Mouse (Mus musculus): ENCODE results near the gene Tmem126b. TPM values are rescaled to one million over a fixed set of nuclear protein-coding genes. Genes with fewer than 3 reads are reported as not detected.
A peak's percentile ranks its signal among the peaks of the same experiment; 100 is the strongest.

Tmem126b gene
- polyA plus RNA-seq, 1 experiment from 2014 or later, result 45.0 TPM

- Histone ChIP-seq H3K27ac (replicated peaks; ENCODE audit: low read depth, low read length) (no peak overlapping the region), H3K4me2 (ENCODE audit: low read length) (no peak overlapping the region), H3K9ac (replicated peaks; ENCODE audit: low read length) (no peak overlapping the region), H3K4me3 (replicated peaks; ENCODE audit: low read depth, low read length) (no peak overlapping the region), H3K27me3 (ENCODE audit: control insufficient read depth, insufficient read depth, low read length) (no peaks in the 10 kb centered on the region), H3K4me1 (ENCODE audit: control insufficient read depth, insufficient read depth, low read length) (peaks cover 11% of the 10 kb centered on the region), H3K9me3 (ENCODE audit: control insufficient read depth, low read length) (no peaks in the 10 kb centered on the region), H3K36me3 (ENCODE audit: control insufficient read depth, insufficient read depth, low read length) (no peaks in the 10 kb centered on the region)
- ATAC-seq (ENCODE audit: low FRiP score, low TSS enrichment) (no peak), DNase-seq (no peak)
- 68% methylated on average over 10 of the region's 10 CpGs for WGBS
Measured at GRCm38 (mm10) chr7:90460330-90460729, 15.5 kb downstream of the Tmem126b start.

- ATAC-seq (ENCODE audit: low FRiP score, low TSS enrichment), result peak; percentile 78
Measured at GRCm38 (mm10) chr7:90457517-90457916, 18.3 kb downstream of the Tmem126b start.

GRCm38 (mm10) chr7:90456845-90457468 is 18.8 kb downstream of the Tmem126b start, which contains the start of gene Tmem126a:
Tmem126a (minus strand) TSS chr7:90457229.
- Histone ChIP-seq H3K9ac (replicated peaks; ENCODE audit: low read length) (peak within 1 kb of the TSS; percentile 79), H3K4me1 (ENCODE audit: control insufficient read depth, insufficient read depth, low read length) (peaks cover 11% of the 10 kb centered on the region), H3K36me3 (ENCODE audit: control insufficient read depth, insufficient read depth, low read length) (peaks cover 26% of the 10 kb centered on the region), H3K4me2 (ENCODE audit: low read length) (peak within 1 kb of the TSS; percentile 72), H3K9me3 (ENCODE audit: control insufficient read depth, low read length) (no peaks in the 10 kb centered on the region), H3K27me3 (ENCODE audit: control insufficient read depth, insufficient read depth, low read length) (no peaks in the 10 kb centered on the region), H3K27ac (replicated peaks; ENCODE audit: low read depth, low read length) (peak within 1 kb of the TSS; percentile 89), H3K4me3 (replicated peaks; ENCODE audit: low read depth, low read length) (peak within 1 kb of the TSS; percentile 75)
- under 1% methylated on average over 41 of the region's 41 CpGs for WGBS
- ATAC-seq (ENCODE audit: low FRiP score, low TSS enrichment), result peak; percentile 97
- DNase-seq, result peak; percentile 93

More at GRCm38 (mm10) chr7:90457517-90457916, 18.3 kb downstream of the Tmem126b start:
- WGBS, result 13% methylated on average over 10 of the region's 10 CpGs
- no peaks in the 10 kb centered on the region for H3K9me3 ChIP-seq (ENCODE audit: control insufficient read depth, low read length)
- peak; percentile 74 for DNase-seq
- no peaks in the 10 kb centered on the region for H3K27me3 ChIP-seq (ENCODE audit: control insufficient read depth, insufficient read depth, low read length)
- peak overlapping the region; percentile 89 for H3K27ac ChIP-seq (replicated peaks; ENCODE audit: low read depth, low read length)
- peaks cover 22% of the 10 kb centered on the region for H3K36me3 ChIP-seq (ENCODE audit: control insufficient read depth, insufficient read depth, low read length)
- H3K9ac ChIP-seq (replicated peaks; ENCODE audit: low read length), result peak overlapping the region; percentile 79
- peak overlapping the region; percentile 72 for H3K4me2 ChIP-seq (ENCODE audit: low read length)
- peaks cover 11% of the 10 kb centered on the region for H3K4me1 ChIP-seq (ENCODE audit: control insufficient read depth, insufficient read depth, low read length)
- peak overlapping the region; percentile 75 for H3K4me3 ChIP-seq (replicated peaks; ENCODE audit: low read depth, low read length)

- peaks cover 33% of the 10 kb centered on the region for H3K36me3 ChIP-seq (ENCODE audit: control insufficient read depth, insufficient read depth, low read length)
- no peaks in the 10 kb centered on the region for H3K9me3 ChIP-seq (ENCODE audit: control insufficient read depth, low read length)
- H3K9ac ChIP-seq (replicated peaks; ENCODE audit: low read length), result peak overlapping the region; percentile 79
- ATAC-seq (ENCODE audit: low FRiP score, low TSS enrichment) (no peak), DNase-seq (peak; percentile 11)
- H3K4me1 ChIP-seq (ENCODE audit: control insufficient read depth, insufficient read depth, low read length), result peaks cover 11% of the 10 kb centered on the region
- no peaks in the 10 kb centered on the region for H3K27me3 ChIP-seq (ENCODE audit: control insufficient read depth, insufficient read depth, low read length)
- 40% methylated on average over 7 of the region's 7 CpGs for WGBS
- peak overlapping the region; percentile 75 for H3K4me3 ChIP-seq (replicated peaks; ENCODE audit: low read depth, low read length)
- peak overlapping the region; percentile 72 for H3K4me2 ChIP-seq (ENCODE audit: low read length)
- H3K27ac ChIP-seq (replicated peaks; ENCODE audit: low read depth, low read length), result peak overlapping the region; percentile 89
Measured at GRCm38 (mm10) chr7:90456149-90456844, 19.5 kb downstream of the Tmem126b start.

- peaks cover 17% of the 10 kb centered on the region for H3K36me3 ChIP-seq (ENCODE audit: control insufficient read depth, insufficient read depth, low read length)
- H3K27ac ChIP-seq (replicated peaks; ENCODE audit: low read depth, low read length), result no peak overlapping the region
- H3K4me2 ChIP-seq (ENCODE audit: low read length), result peak overlapping the region; percentile 93
- ATAC-seq (ENCODE audit: low FRiP score, low TSS enrichment) (no peak), DNase-seq (peak; percentile 43)
- peak overlapping the region; percentile 96 for H3K4me3 ChIP-seq (replicated peaks; ENCODE audit: low read depth, low read length)
- H3K4me1 ChIP-seq (ENCODE audit: control insufficient read depth, insufficient read depth, low read length), result peaks cover 7% of the 10 kb centered on the region; the same call in 1 of the 2 replicates
- 1% methylated on average over 6 of the region's 6 CpGs for WGBS
- no peaks in the 10 kb centered on the region for H3K27me3 ChIP-seq (ENCODE audit: control insufficient read depth, insufficient read depth, low read length)
- H3K9ac ChIP-seq (replicated peaks; ENCODE audit: low read length), result peak overlapping the region; percentile 98
- no peaks in the 10 kb centered on the region for H3K9me3 ChIP-seq (ENCODE audit: control insufficient read depth, low read length)
Measured at GRCm38 (mm10) chr7:90444206-90444605, 31.6 kb downstream of the Tmem126b start.

GRCm38 (mm10) chr7:90443101-90444091 is 32.4 kb downstream of the Tmem126b start:
- Histone ChIP-seq H3K9ac (replicated peaks; ENCODE audit: low read length) (peak overlapping the region; percentile 98), H3K36me3 (ENCODE audit: control insufficient read depth, insufficient read depth, low read length) (peaks cover 13% of the 10 kb centered on the region), H3K27me3 (ENCODE audit: control insufficient read depth, insufficient read depth, low read length) (no peaks in the 10 kb centered on the region), H3K4me3 (replicated peaks; ENCODE audit: low read depth, low read length) (peak overlapping the region; percentile 96), H3K9me3 (ENCODE audit: control insufficient read depth, low read length) (no peaks in the 10 kb centered on the region), H3K27ac (replicated peaks; ENCODE audit: low read depth, low read length) (peak overlapping the region; percentile 98), H3K4me1 (ENCODE audit: control insufficient read depth, insufficient read depth, low read length) (peaks cover 7% of the 10 kb centered on the region; the same call in 1 of the 2 replicates), H3K4me2 (ENCODE audit: low read length) (peak overlapping the region; percentile 93)
- ATAC-seq (ENCODE audit: low FRiP score, low TSS enrichment) (peak; percentile 75), DNase-seq (peak; percentile 84)
- WGBS, result under 1% methylated on average over 111 of the region's 123 CpGs

- peak; percentile 96 for ATAC-seq (ENCODE audit: low FRiP score, low TSS enrichment)
- WGBS, result under 1% methylated on average over 54 of the region's 54 CpGs
Measured at GRCm38 (mm10) chr7:90442518-90443080, 33.2 kb downstream of the Tmem126b start, which contains the start of gene Crebzf. Crebzf (plus strand) TSS chr7:90442729.

GRCm38 (mm10) chr7:90442070-90442469 is 33.7 kb downstream of the Tmem126b start:
- Histone ChIP-seq H3K27ac (replicated peaks; ENCODE audit: low read depth, low read length) (peak overlapping the region; percentile 98), H3K4me2 (ENCODE audit: low read length) (peak overlapping the region; percentile 93), H3K36me3 (ENCODE audit: control insufficient read depth, insufficient read depth, low read length) (peaks cover under 1% of the 10 kb centered on the region; the same call in 1 of the 2 replicates), H3K4me1 (ENCODE audit: control insufficient read depth, insufficient read depth, low read length) (peaks cover 7% of the 10 kb centered on the region; the same call in 1 of the 2 replicates), H3K27me3 (ENCODE audit: control insufficient read depth, insufficient read depth, low read length) (no peaks in the 10 kb centered on the region), H3K9me3 (ENCODE audit: control insufficient read depth, low read length) (no peaks in the 10 kb centered on the region), H3K9ac (replicated peaks; ENCODE audit: low read length) (peak overlapping the region; percentile 65), H3K4me3 (replicated peaks; ENCODE audit: low read depth, low read length) (peak overlapping the region; percentile 96)
- WGBS, result 7% methylated on average over 4 of the region's 4 CpGs
- ATAC-seq (ENCODE audit: low FRiP score, low TSS enrichment) (peak; percentile 31; the same call in 1 of the 2 replicates), DNase-seq (no peak)

More at GRCm38 (mm10) chr7:90442518-90443080, 33.2 kb downstream of the Tmem126b start, which contains the start of gene Crebzf:
- Histone ChIP-seq H3K4me3 (replicated peaks; ENCODE audit: low read depth, low read length) (peak within 1 kb of the TSS; percentile 96), H3K9ac (replicated peaks; ENCODE audit: low read length) (peak within 1 kb of the TSS; percentile 98), H3K4me1 (ENCODE audit: control insufficient read depth, insufficient read depth, low read length) (peaks cover 7% of the 10 kb centered on the region; the same call in 1 of the 2 replicates), H3K36me3 (ENCODE audit: control insufficient read depth, insufficient read depth, low read length) (peaks cover 6% of the 10 kb centered on the region), H3K4me2 (ENCODE audit: low read length) (peak within 1 kb of the TSS; percentile 93), H3K27ac (replicated peaks; ENCODE audit: low read depth, low read length) (peak within 1 kb of the TSS; percentile 98), H3K9me3 (ENCODE audit: control insufficient read depth, low read length) (no peaks in the 10 kb centered on the region), H3K27me3 (ENCODE audit: control insufficient read depth, insufficient read depth, low read length) (no peaks in the 10 kb centered on the region)
- DNase-seq, result peak; percentile 100

Data from midbrain, embryonic 14.5 days (tissue).